Mouse (Mus musculus): ENCODE data around the gene Hoxd12. TPM values are rescaled to one million over a fixed set of nuclear protein-coding genes. Genes with fewer than 3 reads are reported as not detected.

The Hoxd12 gene
- polyA plus RNA-seq (2012; rRNA removed) = not detected in 2 replicates

DNA sequence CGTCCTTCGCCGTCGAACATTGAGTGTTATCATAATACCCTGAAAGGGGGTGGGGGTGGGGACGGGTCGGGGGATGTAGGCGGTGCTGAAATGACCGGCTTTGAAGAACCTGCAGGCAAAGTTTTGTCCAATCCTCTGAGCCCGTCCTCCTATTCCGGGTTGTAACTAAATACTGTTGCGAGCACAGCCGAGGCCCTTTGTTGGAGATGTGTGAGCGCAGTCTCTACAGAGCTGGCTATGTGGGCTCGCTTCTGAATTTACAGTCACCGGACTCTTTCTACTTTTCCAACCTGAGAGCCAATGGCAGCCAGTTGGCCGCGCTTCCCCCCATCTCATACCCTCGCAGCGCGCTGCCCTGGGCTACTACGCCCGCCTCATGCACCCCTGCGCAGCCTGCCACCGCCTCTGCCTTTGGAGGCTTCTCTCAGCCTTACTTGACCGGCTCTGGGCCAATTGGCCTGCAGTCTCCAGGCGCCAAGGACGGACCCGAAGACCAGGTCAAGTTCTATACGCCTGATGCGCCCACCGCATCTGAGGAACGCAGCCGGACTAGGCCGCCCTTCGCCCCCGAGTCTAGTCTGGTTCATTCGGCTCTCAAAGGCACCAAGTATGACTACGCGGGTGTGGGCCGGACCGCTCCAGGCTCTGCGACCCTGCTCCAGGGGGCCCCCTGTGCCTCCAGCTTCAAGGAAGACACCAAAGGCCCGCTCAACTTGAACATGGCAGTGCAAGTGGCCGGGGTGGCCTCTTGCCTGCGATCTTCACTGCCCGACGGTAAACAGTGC is at the start of gene Hoxd12:
Gene Hoxd12, plus strand, starts transcription at position 133 of the 785 bp plus-strand sequence.

DNA sequence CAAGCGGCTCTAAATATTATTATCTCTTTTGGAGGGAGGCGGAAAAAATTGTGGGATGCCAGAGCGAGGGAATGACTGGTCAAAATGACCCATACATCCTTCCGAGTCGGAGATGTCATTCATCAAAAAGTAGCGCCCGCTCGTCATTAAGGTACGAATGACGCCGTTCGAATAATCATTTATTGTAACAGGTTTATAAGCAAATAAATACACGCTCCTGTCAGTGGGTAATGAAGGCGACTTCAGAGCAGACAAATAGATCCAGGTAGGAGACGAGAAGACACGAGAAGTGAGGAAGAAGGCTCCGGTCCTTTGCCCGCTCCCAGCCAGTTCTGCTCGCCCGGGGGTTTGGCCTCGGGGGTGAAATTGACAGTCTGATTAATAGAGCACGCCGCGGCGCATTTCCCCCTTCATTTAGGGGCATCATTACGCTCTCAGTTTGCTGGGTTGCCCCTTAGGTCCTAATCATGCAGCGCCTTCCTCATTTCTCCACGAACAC is 15.3 kb upstream of the Hoxd12 start, which contains the start of gene Evx2:
Gene Evx2, minus strand, starts transcription at position 51 of the 499 bp plus-strand sequence.

DNA sequence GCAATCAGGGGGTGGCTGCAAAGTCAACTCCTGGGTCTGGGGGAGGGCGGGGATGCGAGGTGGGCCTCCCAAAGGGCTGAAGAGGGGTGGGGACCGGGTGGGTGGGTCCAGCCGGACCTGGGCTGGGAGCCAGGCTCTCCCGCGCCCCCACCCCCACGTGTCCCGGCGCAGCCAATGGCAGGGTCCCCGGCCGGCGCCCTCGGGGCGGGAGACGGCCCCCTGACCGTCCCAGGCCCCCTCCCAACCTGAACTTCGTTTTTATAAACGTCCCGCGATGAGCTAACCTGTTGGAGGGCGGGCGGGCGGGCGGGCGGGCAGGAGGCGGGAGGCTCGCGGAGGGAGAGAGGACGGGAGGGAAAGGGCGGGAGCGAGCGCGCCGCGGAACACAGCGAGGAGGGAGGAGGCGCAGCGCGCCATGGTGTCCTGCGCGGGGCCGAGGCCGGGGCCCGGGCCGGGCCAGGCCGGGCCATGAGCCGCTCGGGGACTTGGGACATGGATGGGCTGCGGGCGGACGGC is 6.9 kb upstream of the Hoxd12 start, which contains the start of gene Hoxd13:
Gene Hoxd13, plus strand, starts transcription at position 469 of the 516 bp plus-strand sequence.

DNA sequence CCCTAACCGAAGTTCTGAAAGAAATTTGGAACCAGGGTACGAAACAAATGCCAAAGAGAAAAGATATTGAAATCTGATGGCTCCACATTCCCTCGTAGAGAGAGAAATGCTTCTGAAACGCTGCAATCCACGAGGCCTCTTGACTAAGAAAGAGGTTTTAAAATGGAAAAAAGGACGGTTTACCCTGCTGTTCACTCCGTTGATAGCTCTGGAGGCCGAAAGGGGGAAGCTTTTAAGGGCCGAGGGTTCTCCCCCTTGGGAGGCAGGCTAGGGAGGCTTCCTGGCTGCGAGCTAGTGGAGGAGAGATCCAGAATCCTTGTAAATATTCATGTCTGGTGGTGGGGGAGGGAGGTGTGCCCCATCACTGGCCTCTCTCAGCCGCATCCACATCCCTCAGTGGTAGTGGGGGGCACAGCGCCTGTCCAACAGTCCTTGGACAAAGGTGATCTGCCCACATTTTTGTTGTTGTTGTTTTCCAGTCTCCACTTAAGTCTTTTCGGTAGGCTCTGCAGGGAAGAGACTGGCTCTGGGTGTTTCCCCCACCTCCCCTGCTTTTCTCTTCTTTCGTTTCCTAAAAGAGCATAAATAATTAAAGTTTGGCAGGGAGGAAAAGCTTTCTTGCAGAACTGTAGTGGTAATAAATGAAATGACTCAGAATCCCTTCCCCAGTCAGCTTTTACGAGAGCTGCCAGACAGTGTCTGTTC is 4.2 kb downstream of the Hoxd12 start, which contains the start of gene Hoxd11:
Gene Hoxd11, plus strand, starts transcription at position 667 of the 705 bp plus-strand sequence.

GRCm38 (mm10) chr2:74691022-74691951 is 16.5 kb downstream of the Hoxd12 start, which contains the start of gene Hoxd10:
TSS of gene Hoxd10 (plus strand) at chr2:74691924.

GRCm38 (mm10) chr2:74697567-74698121 is 22.8 kb downstream of the Hoxd12 start, which contains the start of gene Hoxd9:
TSS of gene Hoxd9 (plus strand) at chr2:74697727.

DNA sequence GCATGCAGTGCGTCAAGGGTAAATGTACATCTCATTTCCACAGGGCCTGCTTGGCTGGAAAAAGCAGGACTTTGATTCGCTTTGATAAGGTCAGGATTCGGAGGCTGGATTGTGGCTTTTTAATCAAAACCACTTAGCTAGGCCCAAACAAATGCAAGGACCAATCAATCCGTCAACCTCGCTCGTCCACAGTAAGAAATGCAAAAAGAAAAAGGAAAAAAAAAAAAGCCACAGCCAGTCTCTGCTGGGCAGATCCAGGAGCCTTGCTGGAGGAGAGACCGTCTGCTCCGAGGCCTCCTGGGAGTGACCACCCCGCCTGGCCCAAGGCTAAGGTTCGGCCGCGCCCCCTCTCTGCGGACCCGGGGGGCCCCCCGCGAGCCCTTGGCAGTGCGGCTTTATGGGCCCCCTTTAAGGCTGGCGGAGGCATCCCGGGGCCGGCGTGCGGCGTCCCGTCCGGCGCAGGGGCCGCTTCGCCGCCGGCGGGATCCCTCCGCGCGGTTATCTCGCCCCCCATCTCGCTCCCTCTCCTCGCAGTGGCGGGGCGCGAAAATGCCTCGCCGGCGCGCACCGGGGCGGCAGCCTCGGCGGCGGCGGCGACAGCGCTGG is 29.7 kb downstream of the Hoxd12 start, which contains the start of gene Hoxd8:
Gene Hoxd8, plus strand, starts transcription at position 223 of the 606 bp plus-strand sequence.

DNA sequence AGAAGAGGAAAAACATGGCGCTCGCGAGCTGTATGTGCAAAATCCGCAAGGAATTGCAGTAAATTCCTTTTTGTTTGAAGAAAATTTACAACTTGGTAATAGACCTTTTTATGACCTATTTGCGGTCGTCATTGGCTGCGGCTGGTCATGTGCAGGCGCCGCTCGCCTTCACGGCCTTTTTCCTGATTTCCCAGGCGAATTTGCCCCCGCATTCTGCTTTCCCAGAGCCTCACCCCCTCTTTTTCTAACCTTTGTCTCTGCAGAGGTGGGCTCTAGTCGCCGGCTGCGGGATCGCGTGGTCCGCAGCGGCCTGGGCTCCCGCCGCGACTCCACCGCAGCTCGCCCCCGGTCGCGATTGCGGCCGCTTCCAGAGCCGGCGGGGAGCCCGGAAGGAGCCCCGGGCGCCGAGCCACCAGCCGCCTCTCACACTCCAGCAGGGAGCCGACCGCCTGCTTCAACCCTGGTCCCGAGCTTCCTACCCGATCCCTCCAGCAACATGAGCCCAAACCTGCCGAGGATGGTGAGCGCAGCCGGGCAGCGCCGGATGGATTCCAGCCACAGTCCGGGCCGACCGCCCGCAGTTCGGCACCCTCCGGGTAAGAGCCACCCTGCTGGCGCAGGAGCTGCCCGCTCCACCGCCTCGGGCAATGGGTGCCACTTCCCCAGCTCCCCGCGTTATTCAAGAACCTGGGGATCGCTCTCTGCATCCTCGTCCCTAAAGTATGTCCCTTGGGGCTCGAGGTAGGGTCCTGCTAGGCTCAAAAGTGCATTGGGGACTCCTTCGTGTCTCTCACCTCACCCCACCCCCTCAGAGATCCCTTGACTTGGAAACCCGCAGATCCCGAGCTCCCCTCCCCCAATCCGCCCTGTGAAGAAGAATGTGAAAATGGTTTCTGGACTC is 37.2 kb downstream of the Hoxd12 start, which contains the start of the genes Hoxd3 and Hoxd4:
Gene Hoxd3, plus strand, starts transcription at position 207 of the 901 bp plus-strand sequence.
Gene Hoxd4, plus strand, starts transcription at position 209 of the 901 bp plus-strand sequence.

GRCm38 (mm10) chr2:74726551-74726950 is 51.7 kb downstream of the Hoxd12 start, which contains the start of gene Gm28230:
TSS of gene Gm28230 (plus strand) at chr2:74726728.

Other genes starting within 250 kb of the Hoxd12 start
- gene Lnpk, start 95.6 kb upstream of the Hoxd12 start, polyA plus RNA-seq (2012; rRNA removed) = 29.8 and 32.9 TPM in 2 replicates
- gene Evx2, start 15.5 kb upstream of the Hoxd12 start, polyA plus RNA-seq (2012; rRNA removed) = 0.80 and 0.93 TPM in 2 replicates
- gene Hoxd13, start 6.7 kb upstream of the Hoxd12 start, polyA plus RNA-seq (2012; rRNA removed) = 0.05 and 0.08 TPM in 2 replicates
- not detected in 2 replicates for gene Hoxd11, start 4.5 kb downstream of the Hoxd12 start, polyA plus RNA-seq (2012; rRNA removed)
- gene Hoxd10, start 16.9 kb downstream of the Hoxd12 start, polyA plus RNA-seq (2012; rRNA removed) = not detected in 2 replicates
- 0.04 TPM in 1 of 2 replicates, not detected in the other for gene Hoxd9, start 22.7 kb downstream of the Hoxd12 start, polyA plus RNA-seq (2012; rRNA removed)
- gene Hoxd8, start 29.6 kb downstream of the Hoxd12 start, polyA plus RNA-seq (2012; rRNA removed) = 0.12 and 0.19 TPM in 2 replicates
- 0.05 and 2.5 TPM in 2 replicates for gene Hoxd3, start 36.9 kb downstream of the Hoxd12 start, polyA plus RNA-seq (2012; rRNA removed)
- 0.23 and 0.33 TPM in 2 replicates for gene Hoxd4, start 36.9 kb downstream of the Hoxd12 start, polyA plus RNA-seq (2012; rRNA removed)
- 0.04 TPM in 1 of 2 replicates, not detected in the other for gene Gm28230, start 51.7 kb downstream of the Hoxd12 start, polyA plus RNA-seq (2012; rRNA removed)
- gene Hoxd1, start 88.0 kb downstream of the Hoxd12 start, polyA plus RNA-seq (2012; rRNA removed) = 0.66 TPM in 1 of 2 replicates, not detected in the other
- 88.3 and 101 TPM in 2 replicates for gene Mtx2, start 150.8 kb downstream of the Hoxd12 start, polyA plus RNA-seq (2012; rRNA removed)